Mouse (Mus musculus) Muller cell, postnatal 12 days (primary cell): ENCODE measurements around the gene Edem1.

Source experiments
- DNase-seq: peaks from one replicate; pipeline ENCODE4 v3.0.0-alpha.2; 2015; ENCODE audit errors: inconsistent ontology term

Gene Edem1

DNA sequence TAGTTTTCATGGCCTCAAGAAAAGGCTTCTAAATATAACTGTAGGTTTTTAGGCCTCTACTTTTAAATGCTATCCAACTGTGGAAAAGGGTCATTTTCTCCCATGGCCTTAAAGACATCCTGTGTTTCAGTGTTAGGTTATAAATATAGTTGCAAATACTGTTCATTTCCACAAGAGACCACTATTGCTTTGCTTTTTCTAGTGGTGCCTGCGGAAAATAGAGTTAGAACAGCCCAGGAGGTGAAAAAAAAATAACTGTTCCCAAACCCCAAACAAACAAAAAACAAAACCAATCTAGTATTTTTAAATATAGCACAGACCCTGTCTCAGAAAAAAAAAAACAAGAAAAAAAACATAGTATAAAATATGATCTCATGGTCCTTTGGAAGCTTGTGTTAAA, 46.9 kb downstream of the Edem1 start:
- DNase-seq: no peak

DNA sequence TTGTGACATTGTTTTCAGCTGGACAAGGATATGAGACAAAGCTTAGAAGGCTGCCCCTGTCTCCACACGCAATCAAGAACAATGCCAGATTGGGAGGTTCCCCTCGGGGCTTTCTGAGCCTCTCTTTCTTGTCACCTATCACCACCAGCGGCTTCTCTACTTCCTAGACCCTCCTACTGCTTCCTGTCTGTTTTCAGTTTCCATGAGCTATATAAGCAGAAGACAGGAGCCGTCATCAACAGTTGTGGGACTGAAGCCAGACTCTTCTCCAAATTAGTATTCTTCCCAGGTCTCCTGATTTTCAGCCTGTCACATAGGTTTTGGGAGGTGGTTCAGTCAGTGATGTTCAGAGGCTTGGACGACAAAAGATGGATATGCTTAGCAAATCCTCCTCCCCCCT, 47.6 kb downstream of the Edem1 start:
- DNase-seq: no peak

DNA sequence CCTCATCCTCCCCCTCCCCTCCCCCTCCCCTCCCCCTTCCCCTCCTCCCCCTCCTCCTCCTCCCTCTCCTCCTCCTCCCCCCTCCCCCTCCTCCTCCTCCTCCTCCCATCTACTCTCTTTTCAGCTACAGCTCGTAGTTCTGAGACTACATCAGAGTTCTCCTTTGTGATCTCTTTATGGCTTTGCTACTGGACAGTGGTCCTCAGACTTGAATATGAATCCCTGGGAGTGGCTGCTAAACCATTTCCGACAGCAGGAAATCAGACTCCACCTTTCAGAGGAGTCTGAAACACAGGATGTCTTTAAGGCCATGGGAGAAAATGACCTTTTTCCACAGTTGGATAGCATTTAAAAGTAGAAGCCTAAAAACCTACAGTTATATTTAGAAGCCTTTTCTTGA, 48.0 kb downstream of the Edem1 start:
- no peak for DNase-seq

DNA sequence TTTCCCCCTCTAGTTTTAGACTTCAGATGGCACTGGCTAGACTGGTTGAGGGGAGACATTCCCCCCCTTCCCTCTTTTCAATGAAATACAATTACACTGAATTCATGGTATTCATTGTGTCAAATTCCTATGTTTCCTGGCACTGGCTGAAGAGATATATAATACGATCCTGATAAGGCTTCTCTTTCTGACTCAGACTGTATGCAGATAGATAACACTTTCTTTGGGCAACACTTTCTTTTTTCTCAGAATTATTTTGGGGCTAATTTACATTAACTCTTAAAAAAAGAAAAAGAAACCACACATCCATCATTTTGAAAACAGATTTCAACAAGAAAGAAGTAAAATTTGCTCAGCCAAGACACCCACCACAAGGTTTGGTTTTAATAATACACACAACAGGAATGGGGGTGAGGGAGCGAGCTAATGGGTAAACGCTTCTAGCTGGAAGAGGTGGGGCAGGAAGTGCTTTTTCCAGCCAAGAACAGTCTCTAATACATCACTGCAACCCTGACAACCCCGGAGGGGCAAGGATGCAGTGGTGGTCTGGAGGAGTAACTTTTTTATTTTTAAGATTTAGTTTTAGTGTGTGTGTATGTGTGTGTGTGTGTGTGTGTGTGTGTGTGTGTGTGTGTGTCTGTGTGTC, 52.0 kb downstream of the Edem1 start:
- no peak for DNase-seq

GRCm38 (mm10) chr6:108881074-108881473, 52.6 kb downstream of the Edem1 start:
- no peak for DNase-seq

DNA sequence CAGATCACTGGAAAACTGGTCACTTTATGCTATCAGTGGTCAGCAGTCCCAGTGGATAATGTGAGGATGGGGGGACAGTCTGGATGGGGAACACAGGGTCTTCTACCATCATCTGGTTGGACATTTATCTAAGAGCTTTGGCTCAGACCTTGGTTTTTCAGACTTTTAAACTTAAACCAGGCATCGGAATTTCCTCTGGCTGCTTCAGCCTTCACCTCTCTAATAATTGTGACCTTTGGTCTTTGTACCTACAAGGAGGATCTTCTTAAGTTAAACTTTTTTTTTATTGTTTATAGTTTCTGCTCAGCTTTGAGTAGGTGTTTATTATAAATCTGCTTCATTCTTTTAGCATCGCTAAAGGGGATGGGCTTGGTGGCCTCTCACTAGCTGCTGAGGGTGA, 55.4 kb downstream of the Edem1 start:
- no peak for DNase-seq

- DNase-seq: no peak
These were observed 56.2 kb downstream of the Edem1 start for GRCm38 (mm10) chr6:108884603-108885002.

DNA sequence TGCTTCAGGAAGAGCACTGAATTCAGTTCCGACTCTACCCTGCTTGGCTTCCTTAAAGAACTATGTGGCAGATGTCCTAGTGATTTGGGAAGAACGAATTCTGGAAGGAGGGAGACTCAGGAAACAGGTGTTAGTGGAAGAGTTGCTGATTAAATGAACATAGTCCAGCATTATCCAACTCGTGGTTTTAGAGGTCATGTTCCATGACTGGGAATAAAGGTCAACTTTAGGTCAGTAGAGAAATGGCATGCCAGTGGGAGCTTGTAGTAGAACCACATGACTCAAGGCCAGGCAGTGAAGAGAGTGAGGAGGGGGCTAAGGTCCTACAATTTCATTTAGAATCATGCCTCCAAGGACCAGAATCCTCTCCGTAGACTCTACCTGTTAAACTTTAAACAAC, 57.9 kb downstream of the Edem1 start:
- no peak for DNase-seq

- no peak for DNase-seq
These were observed 64.1 kb downstream of the Edem1 start for GRCm38 (mm10) chr6:108892589-108892988.

DNA sequence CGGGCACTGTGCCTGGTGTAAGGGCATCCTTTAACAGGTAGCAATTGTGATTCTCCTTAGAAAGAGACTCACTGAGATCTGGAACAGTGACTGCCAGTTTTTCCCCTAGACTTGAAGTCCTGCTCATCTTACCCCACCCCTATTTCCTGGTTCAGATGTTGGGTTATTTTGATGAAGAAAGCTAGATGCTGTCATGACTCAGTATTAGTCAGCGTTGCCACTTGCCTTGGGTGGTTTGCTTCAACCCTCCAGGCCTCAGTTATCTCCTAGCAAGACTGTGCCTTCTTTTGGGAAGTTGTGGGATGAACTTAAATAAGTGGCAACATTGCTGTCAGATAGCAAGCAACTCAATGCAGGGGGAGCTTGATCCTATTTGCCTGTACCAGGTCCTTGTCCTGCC, 66.7 kb downstream of the Edem1 start:
- DNase-seq: no peak

- no peak for DNase-seq
These were observed 67.5 kb downstream of the Edem1 start for GRCm38 (mm10) chr6:108895976-108896375.

GRCm38 (mm10) chr6:108896525-108897087, 68.2 kb downstream of the Edem1 start:
- DNase-seq: no peak

DNA sequence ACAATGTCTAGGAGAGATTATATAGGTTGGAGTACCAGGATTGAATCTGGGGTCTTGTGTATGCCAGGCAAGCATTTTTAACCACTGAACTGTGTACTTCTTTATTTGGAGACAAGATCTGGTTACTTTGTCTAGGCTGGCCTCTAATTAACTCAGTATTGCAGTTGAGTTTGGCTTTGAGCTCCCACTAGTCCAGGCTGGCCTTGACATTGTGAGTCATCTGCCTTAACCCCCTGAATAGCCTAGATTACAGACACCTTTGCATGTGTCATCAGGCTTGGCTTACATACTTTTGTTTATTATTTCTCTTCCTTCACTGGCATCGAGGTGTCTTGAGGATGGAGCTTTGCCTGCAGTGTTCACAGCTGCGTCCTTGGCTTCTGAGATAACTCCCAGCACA, 70.8 kb downstream of the Edem1 start:
- no peak for DNase-seq

- DNase-seq: no peak
These were observed 73.7 kb downstream of the Edem1 start for GRCm38 (mm10) chr6:108902124-108902523.

- DNase-seq: no peak
These were observed 74.8 kb downstream of the Edem1 start for GRCm38 (mm10) chr6:108903280-108903679.

- DNase-seq: no peak
These were observed 78.1 kb downstream of the Edem1 start for GRCm38 (mm10) chr6:108906539-108906938.
